Comparison of ENCODE assay signal across 12 mouse cellular contexts in the genomic region with DNA sequence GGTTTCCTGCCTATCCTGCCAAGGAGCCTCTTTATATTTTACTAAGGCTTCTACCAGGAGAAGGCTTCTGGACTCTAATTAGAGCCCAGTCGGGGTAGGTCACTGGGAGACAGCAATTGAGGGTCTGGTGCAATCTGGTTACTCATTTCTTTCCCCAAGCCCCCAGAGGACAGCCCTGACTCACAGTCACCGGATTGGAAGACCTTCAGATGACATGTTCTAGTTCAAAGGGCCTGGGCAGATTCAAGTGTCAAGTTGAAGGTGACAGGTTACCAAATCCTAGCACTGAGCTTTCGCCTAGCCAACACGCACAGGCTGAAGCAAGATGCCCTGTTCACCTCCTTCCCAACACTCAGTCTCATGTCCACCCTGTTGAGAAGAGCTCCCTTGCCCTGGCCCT.
"Had no signal": no experiment of that assay in that cellular context is flagged by ENCODE, and none has a peak within 500 bp of the region (broad histone marks: within the 10 kb centered on the region; RNA-seq: fewer than 3 reads in every experiment).

No protein-coding gene starts in this region.

- H3K4me2 ChIP-seq: kidney, embryonic 15.5 days; limb, embryonic 15.5 days; neural tube, embryonic 15.5 days had no signal

- H3K9me3 ChIP-seq: kidney, embryonic 15.5 days; limb, embryonic 15.5 days; liver, embryonic 12.5 days; neural tube, embryonic 15.5 days had no signal

- H3K36me3 ChIP-seq: kidney, embryonic 15.5 days; limb, embryonic 15.5 days; liver, embryonic 12.5 days; neural tube, embryonic 15.5 days had no signal

- H3K9ac ChIP-seq: kidney, embryonic 15.5 days; limb, embryonic 15.5 days; liver, embryonic 12.5 days; neural tube, embryonic 15.5 days had no signal

- H3K27ac ChIP-seq: kidney, embryonic 15.5 days; left cerebral cortex, adult 2 months; limb, embryonic 15.5 days; liver, embryonic 12.5 days; neural tube, embryonic 15.5 days had no signal

- H3K4me3 ChIP-seq: kidney, embryonic 15.5 days; left cerebral cortex, adult 2 months; limb, embryonic 15.5 days; liver, embryonic 12.5 days; myocyte; neural tube, embryonic 15.5 days had no signal

- DNase-seq: kidney, postnatal 14 days; lung, postnatal 10 days; midbrain, embryonic 14.5 days; right cerebral cortex, adult 18-20 months; right cerebral cortex, postnatal 25 days; thymus, postnatal 4 days had no signal

- ATAC-seq: liver, embryonic 12.5 days had no signal

- H3K27me3 ChIP-seq: kidney, embryonic 15.5 days; limb, embryonic 15.5 days; liver, embryonic 12.5 days; neural tube, embryonic 15.5 days had no signal
